Mouse (Mus musculus) layer of hippocampus, adult 8-10 months (tissue): Measurements from ENCODE around the gene Elob. TPM values are rescaled to one million over a fixed set of nuclear protein-coding genes. Genes with fewer than 3 reads are reported as not detected.

Source experiments
- DNase-seq, 2 experiments: peaks; one replicate each; pipeline ENCODE4 v3.0.0; 2022; ENCODE audit warnings: low spot score in 2 of 2
- microRNA-seq, 2 experiments: library from miRNA; unstranded; fragments of <30 nt; microRNA quantifications; one replicate each; pipeline ENCODE4 v1.2.0; 2022
- total RNA-seq, 4 experiments: library from RNA; stranded (reverse); gene quantifications; 2 replicates each; pipeline ENCODE4 v1.2.4; 2022

The Elob gene
- total RNA-seq, 4 experiments from 2014 or later: 314 to 381 (median 345) TPM

DNA sequence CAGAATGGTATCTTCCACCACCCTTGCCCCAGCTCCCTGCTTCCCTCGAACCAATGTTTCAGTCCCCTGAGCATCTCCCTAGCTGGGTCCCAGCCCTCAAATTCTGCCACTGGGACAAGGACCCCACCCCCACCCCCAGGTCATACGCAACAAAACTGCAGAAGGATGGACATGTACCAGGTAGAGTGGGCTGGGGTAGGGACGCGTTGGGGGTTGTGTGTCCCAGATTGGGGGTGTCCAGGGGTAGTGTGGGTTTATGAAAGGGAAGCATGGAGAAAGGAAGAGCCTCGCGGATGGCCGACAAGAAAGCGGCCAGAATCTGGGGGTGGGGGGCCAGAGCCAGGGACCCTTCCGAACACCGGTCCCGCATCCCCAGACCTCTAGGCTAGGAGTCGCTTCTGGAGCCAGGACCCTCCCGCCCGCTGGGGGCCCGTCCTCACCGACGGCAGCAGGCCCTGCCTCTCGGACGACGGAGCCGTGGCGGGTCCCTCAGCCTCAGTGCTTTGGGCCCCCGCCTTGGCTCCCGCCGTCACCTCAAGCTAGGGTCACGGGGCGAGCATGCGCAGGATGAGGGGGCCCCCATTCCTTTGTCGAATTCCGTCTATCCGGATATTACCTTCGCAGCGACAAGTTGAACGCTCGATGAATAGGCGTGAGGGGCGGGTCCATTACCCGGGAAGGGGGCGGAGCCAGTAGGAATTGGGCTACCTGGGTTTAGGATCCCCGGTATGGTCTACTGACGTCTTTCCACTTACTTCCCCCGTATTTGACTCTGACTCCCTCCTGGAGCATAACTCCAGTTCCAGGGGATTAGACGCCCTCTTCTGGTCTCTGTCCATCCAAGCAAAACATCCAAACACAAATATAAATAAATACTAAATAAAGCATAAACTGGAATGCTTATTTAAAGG, 43.1 kb downstream of the Elob start, which contains the start of gene Flywch2:
Flywch2 (minus strand) TSS at position 521 of the 911 bp plus-strand sequence.
- peak; percentile 87 to 93 for DNase-seq

DNA sequence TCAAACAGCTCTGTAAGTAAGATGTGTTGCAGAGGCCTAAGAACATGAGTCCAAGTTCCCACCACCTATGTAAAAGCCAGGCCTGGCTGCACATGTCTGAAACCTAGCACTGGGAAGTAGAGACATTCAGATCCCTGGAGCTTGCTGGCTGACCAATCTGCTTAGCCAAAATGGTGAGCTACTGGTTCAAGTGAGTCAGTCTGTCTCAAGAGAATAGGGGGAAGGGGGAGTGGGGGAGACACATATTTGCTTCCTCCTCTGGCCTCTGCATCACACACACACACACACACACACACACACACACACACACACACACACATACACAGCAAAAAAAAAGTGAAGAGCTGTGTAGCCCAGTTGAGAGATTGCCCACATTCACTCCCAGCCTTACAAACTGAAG, 45.6 kb downstream of the Elob start:
- DNase-seq: no peak

DNA sequence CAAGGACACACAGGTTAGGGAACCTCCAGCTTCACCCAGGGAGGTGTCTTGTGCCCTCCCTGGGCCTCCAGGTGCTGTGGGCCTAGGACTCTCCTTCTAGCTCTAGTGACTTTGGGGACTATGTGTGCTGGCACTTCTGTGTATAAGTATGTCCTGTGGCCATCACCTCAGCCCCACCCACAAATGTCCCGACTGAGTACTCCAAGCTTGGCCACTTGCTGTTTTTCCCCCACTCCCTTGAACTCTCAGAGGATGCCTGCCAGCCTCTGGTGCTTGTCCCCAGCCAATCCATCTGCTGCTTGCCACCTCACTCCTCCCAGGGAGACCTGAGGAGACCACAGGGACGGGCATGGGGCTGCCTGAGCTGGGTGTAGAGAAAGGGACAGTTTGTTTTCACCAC, 50.5 kb downstream of the Elob start:
- DNase-seq: no peak

DNA sequence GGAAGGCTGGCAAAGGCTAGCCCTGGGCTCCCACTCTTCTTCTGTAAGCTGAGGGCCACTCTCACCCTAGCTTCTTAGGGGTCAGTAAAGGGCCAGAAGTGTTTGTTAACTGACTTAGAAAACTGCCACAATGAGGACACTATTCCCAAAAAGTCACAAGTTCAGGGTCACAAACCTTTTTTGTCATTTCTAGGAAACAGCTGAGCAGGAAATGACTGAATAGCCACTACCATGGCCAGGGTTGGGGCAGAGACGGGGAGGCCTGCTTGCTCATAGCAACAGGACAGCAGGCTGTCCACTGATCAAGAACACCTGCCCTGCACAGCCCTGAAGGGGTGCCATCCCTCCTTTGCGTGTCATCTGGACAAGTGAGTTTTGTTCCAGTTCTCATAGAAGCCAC, 51.8 kb downstream of the Elob start:
- DNase-seq: no peak

DNA sequence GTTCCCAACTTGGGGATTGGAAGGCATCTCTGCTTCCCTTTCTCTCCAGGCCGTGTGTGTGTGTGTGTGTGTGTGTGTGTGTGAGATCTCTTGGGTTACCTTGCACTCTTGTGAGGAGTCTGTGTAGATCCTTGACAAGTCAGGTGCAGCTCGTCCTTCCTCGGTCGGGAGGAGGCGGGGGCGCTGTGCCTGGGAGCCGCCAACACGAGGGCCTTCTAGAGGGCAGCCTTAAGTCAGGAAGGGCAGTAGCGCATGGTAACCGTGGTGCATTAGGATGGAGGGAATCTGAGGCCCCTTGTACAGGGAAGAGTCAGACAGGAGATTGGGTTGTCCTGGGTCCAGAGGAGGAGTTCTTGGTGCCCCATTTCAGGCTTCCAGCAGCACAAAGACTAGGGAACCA, 52.7 kb downstream of the Elob start:
- no peak for DNase-seq

Small RNA genes lying within 50 kb of the gene (microRNA-seq; reads per million reads assigned to microRNA genes)
- gene Mir5125: 0 to 0.76 reads per million in 2 experiments

Other genes with a start within 250 kb of the Elob start
- gene Zfp13, start 229.6 kb downstream of the Elob start, total RNA-seq: 10 to 100 TPM; 28.9 to 32.6 (median 31.6) TPM
- not detected for gene Zscan10, start 228.3 kb downstream of the Elob start, total RNA-seq
- under 1 TPM; 0.19 to 0.34 (median 0.26) TPM for gene Mmp25, start 183.9 kb downstream of the Elob start, total RNA-seq
- gene Bicdl2, start 168.6 kb downstream of the Elob start, total RNA-seq: not detected
- gene Hcfc1r1, start 155.5 kb downstream of the Elob start, total RNA-seq: 100 to 1,000 TPM; 104 to 122 (median 108) TPM
- 1 to 10 TPM; 7.0 to 8.6 (median 7.4) TPM for gene Thoc6, start 155.3 kb downstream of the Elob start, total RNA-seq
- gene Tnfrsf12a, start 151.7 kb downstream of the Elob start, total RNA-seq: 1 to 10 TPM; 6.4 to 9.8 (median 7.4) TPM
- not detected for gene Cldn6, start 149.9 kb downstream of the Elob start, total RNA-seq
- gene Cldn9, start 145.1 kb downstream of the Elob start, total RNA-seq: under 1 TPM in 1 of 4 experiments, not detected in 3; 0.68 TPM
- gene 1520401A03Rik, start 106.4 kb downstream of the Elob start, total RNA-seq: under 1 TPM; 0.16 to 0.81 (median 0.32) TPM
- 1 to 10 TPM; 4.3 to 5.2 (median 4.7) TPM for gene Pkmyt1, start 102.8 kb downstream of the Elob start, total RNA-seq
- 10 to 100 TPM; 53.1 to 56.9 (median 53.6) TPM for gene Paqr4, start 88.3 kb downstream of the Elob start, total RNA-seq
- 1 to 10 TPM in 1 of 4 experiments, under 1 TPM in 3; 0.51 to 1.3 (median 0.68) TPM for gene Kremen2, start 83.3 kb downstream of the Elob start, total RNA-seq
- gene Flywch1, start 57.5 kb downstream of the Elob start, total RNA-seq: 100 to 1,000 TPM; 324 to 395 (median 358) TPM
- gene Flywch2, start 43.1 kb downstream of the Elob start, total RNA-seq: 10 to 100 TPM in 2 of 4 experiments, 1 to 10 TPM in 2; 8.1 to 11.7 (median 10.1) TPM
- gene Srrm2, start 38.6 kb downstream of the Elob start, total RNA-seq: 100 to 1,000 TPM; 503 to 777 (median 666) TPM
- under 1 TPM in 1 of 4 experiments, not detected in 3; 0.38 TPM for gene Prss33, start 6.9 kb upstream of the Elob start, total RNA-seq
- not detected for gene Prss32, start 14.7 kb upstream of the Elob start, total RNA-seq
- 1 to 10 TPM; 1.8 to 2.3 (median 2.0) TPM for gene Prss41, start 15.0 kb upstream of the Elob start, total RNA-seq
- not detected for gene Prss21, start 38.9 kb upstream of the Elob start, total RNA-seq
- not detected for gene Dcpp1, start 51.7 kb upstream of the Elob start, total RNA-seq
- gene Dcpp2, start 51.7 kb upstream of the Elob start, total RNA-seq: not detected
- not detected for gene Dcpp3, start 88.3 kb upstream of the Elob start, total RNA-seq
- not detected for gene Sbp, start 112.5 kb upstream of the Elob start, total RNA-seq
- gene Sbpl, start 126.1 kb upstream of the Elob start, total RNA-seq: not detected
- under 1 TPM in 1 of 4 experiments, not detected in 3; 0.45 TPM for gene Prss30, start 151.4 kb upstream of the Elob start, total RNA-seq
- under 1 TPM in 1 of 4 experiments, not detected in 3; 0.33 TPM for gene Prss22, start 169.0 kb upstream of the Elob start, total RNA-seq
- gene Prss27, start 209.0 kb upstream of the Elob start, total RNA-seq: not detected
- 10 to 100 TPM; 24.5 to 28.2 (median 24.8) TPM for gene Kctd5, start 244.3 kb upstream of the Elob start, total RNA-seq